Mouse (Mus musculus): Measurements from ENCODE around the gene Nkx3-2.

DNA sequence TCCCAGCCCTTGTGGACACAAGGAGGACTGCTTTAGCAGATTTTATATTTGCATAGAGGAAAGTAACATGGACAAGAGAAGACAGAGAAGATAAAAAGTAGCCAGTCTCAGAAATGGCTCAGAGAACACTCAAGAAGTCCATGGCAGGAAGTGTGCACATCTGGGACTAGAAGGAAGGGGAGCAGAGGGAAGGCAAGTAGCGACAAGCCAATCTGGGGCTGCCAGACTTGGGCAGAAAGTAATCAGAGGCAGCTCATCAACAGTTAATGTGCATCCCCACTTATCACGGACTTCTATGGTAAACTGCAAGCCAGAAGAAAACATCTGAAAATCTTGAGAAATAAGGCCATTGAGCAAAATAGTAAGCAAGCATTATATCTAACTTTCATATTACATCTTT, 40.3 kb upstream of the Nkx3-2 start:
- TF ChIP-seq GATA1 (IDR thresholded peaks at IDR 0.05; ENCODE audit: low read length), result no peak
- no peak for TF ChIP-seq TAL1 (IDR thresholded peaks at IDR 0.05; ENCODE audit: low read length)
